Mouse (Mus musculus): Measurements from ENCODE around the gene Hesx1.

- TF ChIP-seq CTCF (IDR thresholded peaks at IDR 0.05; ENCODE audit: borderline replicate concordance, insufficient read depth, low read depth, low read length) (no peak), POLR2A (IDR thresholded peaks at IDR 0.05; ENCODE audit: borderline replicate concordance, insufficient read depth, low read length) (no peak)
Observed at GRCm38 (mm10) chr14:27005937-27006336, 11.7 kb downstream of the Hesx1 start.
